Mouse (Mus musculus) hematopoietic stem cell, adult 5-6 weeks (primary cell): Measurements from ENCODE around the gene Pafah2. TPM values are rescaled to one million over a fixed set of nuclear protein-coding genes. Genes with fewer than 3 reads are reported as not detected.

Experiments
- ATAC-seq, 2 experiments: fragments of 125-278 bp in 1 of 2; replicated peaks in 1 of 2; 2 replicates each; pipeline ENCODE4 v1.8.0; 2016 to 2017; ENCODE audit warnings: inconsistent platforms in 2 of 2, mild to moderate bottlenecking in 2 of 2, moderate number of reproducible peaks in 2 of 2, low read depth in 1 of 2, moderate TSS enrichment in 1 of 2; ENCODE audit not compliant: low FRiP score in 2 of 2, poor library complexity in 2 of 2, severe bottlenecking in 2 of 2, insufficient read depth in 1 of 2, low TSS enrichment in 1 of 2
- total RNA-seq: library from RNA; stranded (forward); fragments of 172-1452, 232-1000 nt; gene quantifications from 2 replicates; pipeline ENCODE4 v1.2.3, GENCODE M21; 2017

Pafah2 gene
- 15.7 and 25.3 TPM in 2 replicates for total RNA-seq

- peak; percentile 99 for ATAC-seq
These were observed at the start of gene Pafah2 for GRCm38 (mm10) chr4:134395977-134396825. Pafah2 (plus strand) TSS chr4:134396320.

- ATAC-seq = no peak
These were observed 48.0 kb upstream of the Pafah2 start for GRCm38 (mm10) chr4:134348078-134348477.

- ATAC-seq = no peak
These were observed 47.6 kb upstream of the Pafah2 start for GRCm38 (mm10) chr4:134348545-134348944.

- no peak for ATAC-seq
These were observed 46.3 kb upstream of the Pafah2 start for GRCm38 (mm10) chr4:134349829-134350228.

DNA sequence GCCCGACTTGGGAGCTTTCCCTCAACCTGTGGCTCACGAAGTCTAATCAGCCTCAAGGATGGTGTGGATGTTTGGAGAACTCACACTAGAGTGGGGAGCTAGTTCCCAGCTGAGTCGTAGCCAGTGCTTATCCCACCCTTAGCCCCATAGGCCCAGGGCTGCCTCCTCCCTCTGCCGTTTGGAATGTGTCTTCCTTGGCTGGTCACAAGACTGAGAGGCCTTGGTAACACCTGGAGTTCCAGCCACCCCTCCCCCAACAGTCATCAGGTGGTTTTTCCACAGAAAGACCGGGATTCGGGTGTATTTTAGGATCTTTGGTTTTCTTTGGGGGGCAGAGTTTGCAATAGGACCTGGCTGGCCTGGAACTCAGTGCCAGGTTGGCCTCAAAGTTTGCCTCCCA lies 45.5 kb upstream of the Pafah2 start:
- ATAC-seq = no peak

- ATAC-seq = no peak
These were observed 44.5 kb upstream of the Pafah2 start for GRCm38 (mm10) chr4:134351329-134352260.

DNA sequence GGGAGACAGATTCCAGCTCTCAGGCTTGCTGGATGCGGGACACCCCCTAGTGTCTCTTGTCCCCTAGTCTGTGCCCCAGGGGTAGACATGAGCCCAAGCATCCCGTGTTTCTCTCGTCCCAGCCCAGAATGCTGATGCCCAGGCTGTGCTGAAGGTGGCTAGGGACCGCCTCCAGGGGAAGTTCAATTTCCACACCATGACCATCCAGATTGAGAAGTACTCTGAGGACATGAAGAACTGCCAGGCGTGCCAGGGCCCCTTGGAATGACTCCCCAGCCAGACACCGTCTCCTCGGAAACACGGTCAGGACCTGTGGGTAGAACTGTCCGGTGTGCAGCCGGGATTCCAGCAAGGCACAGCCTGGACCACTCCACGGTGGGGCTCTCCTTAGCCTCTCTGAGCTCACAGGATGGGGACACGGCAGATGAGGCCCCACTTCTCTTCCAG lies 43.8 kb upstream of the Pafah2 start:
- ATAC-seq = no peak

- no peak for ATAC-seq
These were observed 43.2 kb upstream of the Pafah2 start for GRCm38 (mm10) chr4:134352929-134353328.

DNA sequence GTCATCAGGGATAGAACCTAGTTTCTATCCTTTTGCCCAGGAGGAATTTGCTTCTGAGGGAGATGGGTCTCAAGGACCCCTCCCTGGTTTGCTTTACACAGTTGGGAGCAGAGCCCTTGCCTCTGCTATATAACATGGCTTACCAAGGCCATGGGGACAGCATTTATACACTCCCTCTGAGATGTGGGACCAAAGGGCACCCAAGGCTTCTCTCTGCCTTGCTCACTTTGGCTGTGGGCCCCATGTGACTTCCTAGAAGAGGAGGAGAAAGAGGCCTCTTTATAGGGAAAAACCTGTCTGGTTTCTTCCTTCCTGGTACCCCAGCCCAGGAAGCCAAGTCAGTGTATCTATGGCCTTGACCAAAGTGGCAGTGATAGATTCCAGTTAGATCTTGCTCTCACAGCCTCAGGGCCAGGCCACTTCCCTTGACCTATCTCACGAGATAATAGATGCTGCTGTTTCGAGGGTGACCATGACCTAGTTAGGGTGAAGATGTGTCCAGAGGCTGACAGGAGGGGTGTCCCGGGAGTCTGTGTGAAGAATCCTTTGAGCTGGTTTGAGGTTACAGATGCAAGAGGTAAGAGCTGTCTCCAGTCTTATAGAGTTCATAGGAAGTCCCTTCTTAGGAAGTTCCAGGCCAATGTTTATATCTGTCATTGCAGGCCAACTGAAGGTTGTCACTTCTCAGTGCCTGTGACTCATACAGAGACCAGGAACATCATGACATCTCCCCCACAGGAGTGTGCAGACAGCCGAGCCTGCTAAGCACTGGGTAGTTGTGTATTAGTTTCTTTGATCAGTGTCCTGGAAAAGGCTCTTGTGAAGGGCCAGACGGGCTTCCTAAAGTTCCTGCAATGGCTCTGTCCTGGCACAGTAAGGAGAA lies 42.4 kb upstream of the Pafah2 start:
- no peak for ATAC-seq

DNA sequence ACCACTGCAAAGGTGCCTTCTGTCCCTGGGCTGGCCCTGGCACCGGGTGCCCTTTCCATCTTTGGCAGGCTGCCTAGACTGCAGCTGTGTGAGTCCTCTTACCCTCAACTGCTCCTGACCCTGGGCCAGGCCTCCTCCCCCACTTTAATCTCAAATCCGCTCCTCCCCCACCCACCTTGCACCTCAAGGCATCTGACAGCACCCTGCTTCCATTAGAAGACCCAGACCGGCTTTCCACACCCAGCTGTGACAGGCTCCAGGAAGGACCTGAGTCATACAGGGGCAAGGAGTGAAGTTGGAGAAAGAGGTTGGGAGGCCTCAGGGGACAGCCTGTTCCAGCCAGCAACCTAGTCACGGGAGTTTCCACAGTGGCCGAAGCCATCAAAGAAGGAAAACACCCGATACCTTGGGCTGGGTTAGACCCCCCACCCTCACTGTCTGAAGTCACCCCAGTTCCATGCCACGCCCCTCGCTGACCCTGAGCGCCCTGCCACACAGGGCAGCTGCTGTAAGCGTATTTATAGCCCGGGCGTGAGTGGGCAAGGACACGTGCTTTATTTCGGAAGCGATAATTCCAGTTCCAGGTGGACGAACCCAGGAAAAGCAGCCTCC lies 40.2 kb upstream of the Pafah2 start:
- no peak for ATAC-seq

- ATAC-seq = no peak; a peak in 1 of 4 replicates
These were observed 39.3 kb upstream of the Pafah2 start for GRCm38 (mm10) chr4:134356591-134357460.

GRCm38 (mm10) chr4:134357461-134357771 lies 38.7 kb upstream of the Pafah2 start:
- no peak for ATAC-seq

DNA sequence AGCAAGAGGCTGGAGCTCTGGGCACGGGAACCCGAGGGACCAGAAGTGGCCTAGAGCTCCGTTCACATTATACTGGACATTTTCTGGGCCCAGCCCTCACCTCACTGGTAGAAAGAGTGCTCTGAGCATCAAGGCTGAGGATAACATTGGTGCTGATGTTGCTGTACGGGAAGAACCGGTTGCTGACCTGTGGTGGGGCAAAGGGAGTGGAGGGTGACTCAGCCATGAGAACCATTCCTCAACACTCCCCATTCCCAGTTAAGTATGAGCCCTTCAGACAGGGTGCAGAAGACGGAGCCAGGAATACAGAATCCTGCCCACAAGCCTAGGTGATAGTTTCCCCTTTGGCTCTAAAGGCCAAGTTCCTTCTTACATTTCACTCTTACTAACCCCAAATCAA lies 36.5 kb upstream of the Pafah2 start:
- no peak for ATAC-seq

GRCm38 (mm10) chr4:134361215-134361614 lies 34.9 kb upstream of the Pafah2 start:
- ATAC-seq = peak; percentile 37 to 46; a peak in 3 of 4 replicates

GRCm38 (mm10) chr4:134362124-134362523 lies 34.0 kb upstream of the Pafah2 start:
- ATAC-seq = 0 out of 4 replicates have a peak, but pooled peaks of 1 of the 2 experiments have one; percentile 1

DNA sequence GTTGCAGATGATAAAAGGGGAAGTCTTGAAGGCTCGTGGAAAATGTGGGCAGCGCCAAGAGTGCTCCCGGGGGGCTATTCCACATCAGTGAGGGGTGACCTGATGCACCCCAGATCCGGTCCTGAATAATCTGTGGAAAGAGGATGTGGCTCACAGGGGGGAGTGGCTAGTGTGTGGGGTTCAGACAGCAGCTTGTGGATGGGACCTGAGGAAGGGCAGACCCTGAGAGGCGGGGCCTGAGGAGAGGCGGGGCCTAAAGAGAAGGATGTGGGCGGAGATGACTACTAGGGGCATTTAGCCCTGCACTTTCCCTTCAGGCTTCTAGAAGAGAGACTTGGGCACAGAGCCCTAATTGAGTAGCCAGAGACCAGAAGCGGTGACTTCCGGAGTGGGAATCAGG lies 33.5 kb upstream of the Pafah2 start:
- peak; percentile 66 to 82 for ATAC-seq
